Comparison of ENCODE assay signal across 29 mouse cellular contexts in genomic region chr5:148527632-148528031, GRCm38 (mm10). TPM values are rescaled to one million over a fixed set of nuclear protein-coding genes. Genes with fewer than 3 reads are reported as not detected.
DNase-seq lines count a peak whose midpoint lies in the region; ATAC-seq and TF ChIP-seq lines count a peak whose summit lies in the region.
"Had no signal": no experiment of that assay in that cellular context is flagged by ENCODE, and none has a peak within 500 bp of the region (broad histone marks: within the 10 kb centered on the region; RNA-seq: fewer than 3 reads in every experiment).

No protein-coding gene starts in this region.

- H3K4me3 ChIP-seq in gastrocnemius, adult 2 months: no peak overlapping the region
- no peak overlapping the region for H3K4me3 ChIP-seq in G1E (ENCODE audit: low read depth, low read length)
- H3K4me3 ChIP-seq in intestine, embryonic 16.5 days (ENCODE audit: low read length): no peak overlapping the region
- H3K4me3 ChIP-seq in kidney, adult 2 months (ENCODE audit: insufficient read depth, low read depth, low read length): no peak overlapping the region
- H3K4me3 ChIP-seq in midbrain, embryonic 13.5 days (replicated peaks): no peak overlapping the region
- H3K4me3 ChIP-seq: embryonic facial prominence, embryonic 10.5 days; embryonic facial prominence, embryonic 13.5 days; erythroblast, embryonic 14.5 days; forebrain, embryonic 12.5 days; forebrain, embryonic 15.5 days; heart, embryonic 10.5 days; heart, embryonic 15.5 days; hindbrain, embryonic 10.5 days had no signal

- peaks cover 11% of the 10 kb centered on the region for H3K36me3 ChIP-seq in G1E (replicated peaks)
- H3K36me3 ChIP-seq in intestine, embryonic 16.5 days (ENCODE audit: control insufficient read depth, insufficient read depth, low read length): no peaks in the 10 kb centered on the region
- H3K36me3 ChIP-seq in kidney, adult 2 months (ENCODE audit: control insufficient read depth, insufficient read depth, low read length): no peaks in the 10 kb centered on the region
- no peaks in the 10 kb centered on the region for H3K36me3 ChIP-seq in midbrain, embryonic 13.5 days
- H3K36me3 ChIP-seq: embryonic facial prominence, embryonic 10.5 days; embryonic facial prominence, embryonic 13.5 days; forebrain, embryonic 12.5 days; forebrain, embryonic 15.5 days; heart, embryonic 10.5 days; heart, embryonic 15.5 days; hindbrain, embryonic 10.5 days had no signal

- peak overlapping the region; percentile 48; the same call in 1 of the 2 replicates for H3K27ac ChIP-seq in gastrocnemius, adult 2 months
- H3K27ac ChIP-seq in intestine, embryonic 16.5 days (ENCODE audit: low read length): no peak overlapping the region
- no peak overlapping the region for H3K27ac ChIP-seq in kidney, adult 2 months (ENCODE audit: insufficient read depth, low read depth, low read length)
- H3K27ac ChIP-seq in midbrain, embryonic 13.5 days: no peak overlapping the region
- H3K27ac ChIP-seq: embryonic facial prominence, embryonic 10.5 days; embryonic facial prominence, embryonic 13.5 days; forebrain, embryonic 12.5 days; forebrain, embryonic 15.5 days; heart, embryonic 10.5 days; heart, embryonic 15.5 days; hindbrain, embryonic 10.5 days; hindbrain, embryonic 14.5 days; hindbrain, postnatal 0 days had no signal

- ATAC-seq in G1E (ENCODE audit: extremely low read depth, insufficient number of reproducible peaks, low FRiP score, poor library complexity, severe bottlenecking): peak; percentile 66
- ATAC-seq in intestine, embryonic 16.5 days: peak; percentile 55; the same call in 1 of the 2 replicates
- no peak for ATAC-seq in midbrain, embryonic 13.5 days
- ATAC-seq: forebrain, embryonic 15.5 days; hindbrain, postnatal 0 days; inflammation-experienced regulatory T-cells, adult 6 months had no signal

- H3K9ac ChIP-seq in intestine, embryonic 16.5 days (ENCODE audit: low read depth, low read length): no peak overlapping the region
- no peak overlapping the region for H3K9ac ChIP-seq in midbrain, embryonic 13.5 days (replicated peaks)
- H3K9ac ChIP-seq: embryonic facial prominence, embryonic 13.5 days; forebrain, embryonic 12.5 days; forebrain, embryonic 15.5 days; heart, embryonic 15.5 days; hindbrain, embryonic 14.5 days had no signal

- H3K9me3 ChIP-seq in G1E (replicated peaks): no peaks in the 10 kb centered on the region
- H3K9me3 ChIP-seq in intestine, embryonic 16.5 days (ENCODE audit: control insufficient read depth, low read length): no peaks in the 10 kb centered on the region
- H3K9me3 ChIP-seq in midbrain, embryonic 13.5 days: no peaks in the 10 kb centered on the region
- H3K9me3 ChIP-seq: embryonic facial prominence, embryonic 10.5 days; embryonic facial prominence, embryonic 13.5 days; forebrain, embryonic 12.5 days; forebrain, embryonic 15.5 days; heart, embryonic 10.5 days; hindbrain, embryonic 10.5 days had no signal

- H3K27me3 ChIP-seq in G1E (ENCODE audit: insufficient read depth, low read length): no peaks in the 10 kb centered on the region
- H3K27me3 ChIP-seq in intestine, embryonic 16.5 days (replicated peaks; ENCODE audit: control insufficient read depth, insufficient read depth, low read length): no peaks in the 10 kb centered on the region
- H3K27me3 ChIP-seq in kidney, adult 2 months (replicated peaks; ENCODE audit: control insufficient read depth, insufficient read depth, low read length): no peaks in the 10 kb centered on the region
- no peaks in the 10 kb centered on the region for H3K27me3 ChIP-seq in midbrain, embryonic 13.5 days
- H3K27me3 ChIP-seq: embryonic facial prominence, embryonic 13.5 days; forebrain, embryonic 12.5 days; forebrain, embryonic 15.5 days; heart, embryonic 15.5 days had no signal

- no peak for TF ChIP-seq POLR2A in kidney, adult 2 months (IDR thresholded peaks at IDR 0.05; ENCODE audit: low read depth, low read length)

- TF ChIP-seq CTCF in gastrocnemius, adult 2 months (IDR thresholded peaks at IDR 0.05): no peak
- TF ChIP-seq CTCF in G1E (IDR thresholded peaks at IDR 0.05; ENCODE audit: low read depth, low read length): no peak
- no peak for TF ChIP-seq CTCF in kidney, adult 2 months (conservative IDR thresholded peaks at IDR 0.05; ENCODE audit: insufficient read depth, insufficient read length, low read depth, low read length)

- DNase-seq in gastrocnemius, adult 2 months: no peak
- no peak for DNase-seq in gastrocnemius, postnatal 36 days
- DNase-seq in G1E (ENCODE audit: low spot score): no peak
- no peak for DNase-seq in kidney, adult 2 months
- DNase-seq: adrenal gland, adult 2 months; adrenal gland, postnatal 14 days; cerebellum, adult 11-12 months; cerebellum, adult 8-10 months; cerebellum, postnatal 10 days; cerebellum, postnatal 36 days; embryo, embryonic 11 days; gastrocnemius, postnatal 10 days; heart, adult 18-20 months; heart, postnatal 10 days; heart, postnatal 36 days; kidney, adult 18-20 months had no signal

- 18% methylated on average over 6 of the region's 6 CpGs for WGBS in intestine, embryonic 16.5 days
- WGBS in kidney, adult 2 months: 36% methylated on average over 6 of the region's 6 CpGs
- WGBS in midbrain, embryonic 13.5 days: 87% methylated on average over 6 of the region's 6 CpGs

- H3K4me1 ChIP-seq in G1E (ENCODE audit: insufficient read depth, low read depth, low read length): peaks cover 22% of the 10 kb centered on the region
- peaks cover 24% of the 10 kb centered on the region for H3K4me1 ChIP-seq in intestine, embryonic 16.5 days (ENCODE audit: control insufficient read depth, insufficient read depth, low read length)
- H3K4me1 ChIP-seq in kidney, adult 2 months (ENCODE audit: control insufficient read depth, insufficient read depth, low read length): peaks cover 18% of the 10 kb centered on the region
- peaks cover 31% of the 10 kb centered on the region for H3K4me1 ChIP-seq in midbrain, embryonic 13.5 days (replicated peaks)

- no peak overlapping the region for H3K4me2 ChIP-seq in intestine, embryonic 16.5 days (ENCODE audit: low read depth, low read length)
- H3K4me2 ChIP-seq in midbrain, embryonic 13.5 days (replicated peaks): no peak overlapping the region
- H3K4me2 ChIP-seq: embryonic facial prominence, embryonic 13.5 days; forebrain, embryonic 12.5 days; forebrain, embryonic 15.5 days; heart, embryonic 15.5 days; hindbrain, embryonic 14.5 days had no signal

- intact Hi-C loops in gastrocnemius, adult 2 months (cut with DNase I): no loop called here
- intact Hi-C loops in gastrocnemius, postnatal 36 days (cut with DNase I): no loop called here

RNA-seq across cellular contexts. Expression of gene Ubl3, which starts 25.0 kb away (rescaled TPM):
- 100 to 1,000 TPM; 140 to 141 TPM for total RNA-seq in gastrocnemius, adult 2 months (2021)
- 100 to 1,000 TPM; 103 to 116 TPM for total RNA-seq in gastrocnemius, postnatal 36 days (2021)
- total RNA-seq in G1E (2014; fragmentation: Nextera tagmentation): 31.0 and 34.4 TPM in 2 replicates
- 36.4 and 38.7 TPM in 2 replicates for total RNA-seq in G1E (2017)
- 20.9 and 23.5 TPM in 2 replicates for polyA plus RNA-seq in G1E (2012)
- polyA plus RNA-seq in intestine, embryonic 16.5 days (2015; fragmentation: Nextera tagmentation; extraction: Ambion mirVana): 27.0 and 59.0 TPM in 2 replicates
- 71.2 and 71.3 TPM in 2 replicates for polyA plus RNA-seq in kidney, adult 2 months (2012; rRNA removed)
- 55.3 and 69.1 TPM in 2 replicates for polyA plus RNA-seq in midbrain, embryonic 13.5 days (2015; fragmentation: Nextera tagmentation; extraction: Ambion mirVana)
